Mouse (Mus musculus): Measurements from ENCODE around the gene Vmn1r177. TPM values are rescaled to one million over a fixed set of nuclear protein-coding genes. Genes with fewer than 3 reads are reported as not detected.
"Not testable (repeated sequence)": the region's sequence is repeated elsewhere in the genome, so short reads cannot be mapped to it uniquely, and the experiment has no call there.

Gene Vmn1r177
- not detected in 2 replicates for total RNA-seq (2014; rRNA removed)
- polyA plus RNA-seq (2015; fragmentation: Nextera tagmentation; extraction: Ambion mirVana), result not detected in 2 replicates

- not testable (repeated sequence) for H3K4me1 ChIP-seq (ENCODE audit: insufficient read depth, low read length); H3K9ac ChIP-seq (replicated peaks; ENCODE audit: low read length, poor library complexity, severe bottlenecking); H3K9me3 ChIP-seq (ENCODE audit: low read length); H3K4me3 ChIP-seq (ENCODE audit: low read depth, low read length); H3K4me2 ChIP-seq (ENCODE audit: low read depth, low read length, poor library complexity, severe bottlenecking); H3K27me3 ChIP-seq (ENCODE audit: insufficient read depth, low read length); H3K27ac ChIP-seq (ENCODE audit: low read depth, low read length); H3K36me3 ChIP-seq (ENCODE audit: insufficient read depth, low read length); DNase-seq (ENCODE audit: low spot score); ATAC-seq (ENCODE audit: low FRiP score)
- WGBS, result 10% methylated on average over 1 of the region's 1 CpGs
These were observed at the start of gene Vmn1r177 for GRCm38 (mm10) chr7:23866349-23866748. Vmn1r177 (minus strand) TSS chr7:23866449.

DNA sequence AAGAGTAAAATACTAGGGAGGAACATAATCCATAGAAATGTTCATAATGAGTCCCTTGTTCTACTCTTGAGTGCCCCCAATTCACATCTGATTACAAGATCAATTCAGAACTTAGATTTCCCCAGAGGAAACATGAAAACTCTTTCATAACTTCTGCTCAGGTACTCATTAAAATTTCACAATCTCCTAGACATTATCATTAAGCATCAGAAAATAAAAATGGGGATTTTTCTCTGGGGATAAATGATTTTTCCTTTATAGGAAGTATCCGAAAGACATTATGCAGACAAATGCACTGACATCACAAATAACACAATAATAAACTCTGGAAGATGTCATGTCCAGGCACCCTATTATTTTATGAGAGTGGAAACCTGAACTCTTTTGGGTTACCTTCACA is 25.5 kb upstream of the Vmn1r177 start, which contains the start of gene Vmn1r178:
TSS of gene Vmn1r178 (plus strand) at position 301 of the 400 bp plus-strand sequence.
- H3K4me3 ChIP-seq (ENCODE audit: low read depth, low read length), result no peak within 1 kb of the TSS
- TF ChIP-seq CTCF (IDR thresholded peaks at IDR 0.05), result no peak
- no peak within 1 kb of the TSS for H3K4me2 ChIP-seq (ENCODE audit: low read depth, low read length, poor library complexity, severe bottlenecking)
- H3K4me1 ChIP-seq (ENCODE audit: insufficient read depth, low read length), result no peaks in the 10 kb centered on the region
- WGBS, result 88% methylated on average over 1 of the region's 1 CpGs
- ATAC-seq (ENCODE audit: low FRiP score), result no peak
- no peak within 1 kb of the TSS for H3K27ac ChIP-seq (ENCODE audit: low read depth, low read length)
- no peaks in the 10 kb centered on the region for H3K27me3 ChIP-seq (ENCODE audit: insufficient read depth, low read length)
- no peak within 1 kb of the TSS for H3K9ac ChIP-seq (replicated peaks; ENCODE audit: low read length, poor library complexity, severe bottlenecking)
- H3K36me3 ChIP-seq (ENCODE audit: insufficient read depth, low read length), result no peaks in the 10 kb centered on the region
- DNase-seq (ENCODE audit: low spot score), result no peak
- H3K9me3 ChIP-seq (ENCODE audit: low read length), result peaks cover 27% of the 10 kb centered on the region; the same call in 1 of the 2 replicates

DNA sequence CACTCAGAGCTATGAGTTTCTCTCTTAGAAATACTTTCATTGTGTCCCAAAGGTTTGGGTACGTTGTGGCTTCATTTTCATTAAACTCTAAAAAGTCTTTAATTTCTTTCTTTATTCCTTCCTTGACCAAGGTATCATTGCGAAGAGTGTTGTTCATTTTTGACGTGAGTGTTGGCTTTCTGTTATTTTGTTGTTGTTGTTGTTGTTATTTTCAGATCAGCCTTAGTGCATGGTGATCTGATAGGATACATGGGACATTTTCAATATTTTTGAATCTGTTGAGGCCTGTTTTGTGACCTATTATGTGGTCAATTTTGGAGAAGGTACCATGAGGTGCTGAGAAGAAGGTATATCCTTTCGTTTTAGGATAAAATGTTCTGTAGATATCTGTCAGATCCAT is 10.7 kb upstream of the Vmn1r177 start:
- not testable (repeated sequence) for ATAC-seq (ENCODE audit: low FRiP score); H3K9me3 ChIP-seq (ENCODE audit: low read length); DNase-seq (ENCODE audit: low spot score); H3K4me2 ChIP-seq (ENCODE audit: low read depth, low read length, poor library complexity, severe bottlenecking); H3K27me3 ChIP-seq (ENCODE audit: insufficient read depth, low read length); H3K36me3 ChIP-seq (ENCODE audit: insufficient read depth, low read length); H3K9ac ChIP-seq (replicated peaks; ENCODE audit: low read length, poor library complexity, severe bottlenecking); H3K4me3 ChIP-seq (ENCODE audit: low read depth, low read length); H3K4me1 ChIP-seq (ENCODE audit: insufficient read depth, low read length); H3K27ac ChIP-seq (ENCODE audit: low read depth, low read length)
- WGBS, result 67% methylated on average over 3 of the region's 4 CpGs

DNA sequence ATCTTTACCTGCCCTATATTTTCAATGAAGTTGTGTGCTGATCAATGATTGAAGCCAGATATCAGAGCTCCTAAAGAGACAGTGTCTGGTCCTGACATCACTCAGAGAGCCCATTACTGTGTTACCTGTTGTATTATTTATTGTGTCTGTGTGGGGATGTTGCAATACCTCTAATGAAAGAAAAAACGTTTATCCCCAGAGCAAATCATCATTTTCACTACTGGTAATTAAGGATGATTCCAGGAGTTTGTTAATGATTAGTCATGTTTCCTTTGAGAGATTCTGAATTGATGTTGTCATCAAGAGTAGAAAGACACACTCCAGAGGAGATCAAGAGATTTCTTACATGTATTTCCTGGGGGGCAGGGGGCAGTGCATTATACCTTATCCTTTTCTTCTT is 29.0 kb downstream of the Vmn1r177 start, which contains the start of gene Vmn1r176:
TSS of gene Vmn1r176 (minus strand) at position 101 of the 400 bp plus-strand sequence.
- not testable (repeated sequence) for H3K4me2 ChIP-seq (ENCODE audit: low read depth, low read length, poor library complexity, severe bottlenecking); H3K27ac ChIP-seq (ENCODE audit: low read depth, low read length); H3K4me1 ChIP-seq (ENCODE audit: insufficient read depth, low read length); ATAC-seq (ENCODE audit: low FRiP score); DNase-seq (ENCODE audit: low spot score); H3K9ac ChIP-seq (replicated peaks; ENCODE audit: low read length, poor library complexity, severe bottlenecking); H3K4me3 ChIP-seq (ENCODE audit: low read depth, low read length); H3K9me3 ChIP-seq (ENCODE audit: low read length); H3K27me3 ChIP-seq (ENCODE audit: insufficient read depth, low read length); H3K36me3 ChIP-seq (ENCODE audit: insufficient read depth, low read length)
- no CpG with 5 or more reads among the region's 1 CpGs for WGBS

Other genes with a start within 250 kb of the Vmn1r177 start
- not detected in 2 replicates for gene Vmn1r171, start 235.7 kb downstream of the Vmn1r177 start, total RNA-seq (2014; rRNA removed)
- not detected in 2 replicates for gene Vmn1r171, start 235.7 kb downstream of the Vmn1r177 start, polyA plus RNA-seq (2015; fragmentation: Nextera tagmentation; extraction: Ambion mirVana)
- not detected in 2 replicates for gene Vmn1r172, start 208.1 kb downstream of the Vmn1r177 start, total RNA-seq (2014; rRNA removed)
- gene Vmn1r172, start 208.1 kb downstream of the Vmn1r177 start, polyA plus RNA-seq (2015; fragmentation: Nextera tagmentation; extraction: Ambion mirVana), result not detected in 2 replicates
- not detected in 2 replicates for gene Vmn1r173, start 165.7 kb downstream of the Vmn1r177 start, total RNA-seq (2014; rRNA removed)
- gene Vmn1r173, start 165.7 kb downstream of the Vmn1r177 start, polyA plus RNA-seq (2015; fragmentation: Nextera tagmentation; extraction: Ambion mirVana), result not detected in 2 replicates
- not detected in 2 replicates for gene Vmn1r174, start 114.2 kb downstream of the Vmn1r177 start, total RNA-seq (2014; rRNA removed)
- gene Vmn1r174, start 114.2 kb downstream of the Vmn1r177 start, polyA plus RNA-seq (2015; fragmentation: Nextera tagmentation; extraction: Ambion mirVana), result not detected in 2 replicates
- gene Vmn1r175, start 55.8 kb downstream of the Vmn1r177 start, total RNA-seq (2014; rRNA removed), result not detected in 2 replicates
- gene Vmn1r175, start 55.8 kb downstream of the Vmn1r177 start, polyA plus RNA-seq (2015; fragmentation: Nextera tagmentation; extraction: Ambion mirVana), result not detected in 2 replicates
- not detected in 2 replicates for gene Vmn1r176, start 29.1 kb downstream of the Vmn1r177 start, total RNA-seq (2014; rRNA removed)
- 0.05 TPM in 1 of 2 replicates, not detected in the other for gene Vmn1r176, start 29.1 kb downstream of the Vmn1r177 start, polyA plus RNA-seq (2015; fragmentation: Nextera tagmentation; extraction: Ambion mirVana)
- gene Vmn1r178, start 25.6 kb upstream of the Vmn1r177 start, total RNA-seq (2014; rRNA removed), result not detected in 2 replicates
- not detected in 2 replicates for gene Vmn1r178, start 25.6 kb upstream of the Vmn1r177 start, polyA plus RNA-seq (2015; fragmentation: Nextera tagmentation; extraction: Ambion mirVana)
- gene Vmn1r179, start 60.5 kb upstream of the Vmn1r177 start, total RNA-seq (2014; rRNA removed), result not detected in 2 replicates
- gene Vmn1r179, start 60.5 kb upstream of the Vmn1r177 start, polyA plus RNA-seq (2015; fragmentation: Nextera tagmentation; extraction: Ambion mirVana), result not detected in 2 replicates
- not detected in 2 replicates for gene Vmn1r180, start 84.2 kb upstream of the Vmn1r177 start, total RNA-seq (2014; rRNA removed)
- not detected in 2 replicates for gene Vmn1r180, start 84.2 kb upstream of the Vmn1r177 start, polyA plus RNA-seq (2015; fragmentation: Nextera tagmentation; extraction: Ambion mirVana)
- not detected in 2 replicates for gene Vmn1r181, start 108.2 kb upstream of the Vmn1r177 start, total RNA-seq (2014; rRNA removed)
- not detected in 2 replicates for gene Vmn1r181, start 108.2 kb upstream of the Vmn1r177 start, polyA plus RNA-seq (2015; fragmentation: Nextera tagmentation; extraction: Ambion mirVana)
- gene V1rd19, start 135.2 kb upstream of the Vmn1r177 start, total RNA-seq (2014; rRNA removed), result not detected in 2 replicates
- not detected in 2 replicates for gene V1rd19, start 135.2 kb upstream of the Vmn1r177 start, polyA plus RNA-seq (2015; fragmentation: Nextera tagmentation; extraction: Ambion mirVana)
- not detected in 2 replicates for gene Vmn1r183, start 186.8 kb upstream of the Vmn1r177 start, total RNA-seq (2014; rRNA removed)
- not detected in 2 replicates for gene Vmn1r183, start 186.8 kb upstream of the Vmn1r177 start, polyA plus RNA-seq (2015; fragmentation: Nextera tagmentation; extraction: Ambion mirVana)
- gene Zfp180, start 215.5 kb upstream of the Vmn1r177 start, total RNA-seq (2014; rRNA removed), result 32.7 and 41.2 TPM in 2 replicates
- gene Zfp180, start 215.5 kb upstream of the Vmn1r177 start, polyA plus RNA-seq (2015; fragmentation: Nextera tagmentation; extraction: Ambion mirVana), result 24.8 and 25.1 TPM in 2 replicates
- 6.9 and 10.0 TPM in 2 replicates for gene Zfp112, start 245.9 kb upstream of the Vmn1r177 start, total RNA-seq (2014; rRNA removed)
- gene Zfp112, start 245.9 kb upstream of the Vmn1r177 start, polyA plus RNA-seq (2015; fragmentation: Nextera tagmentation; extraction: Ambion mirVana), result 4.2 and 4.3 TPM in 2 replicates

All from midbrain, postnatal 0 days (tissue).